ENCODE assay signal across 13 mouse cellular contexts in the genomic region with DNA sequence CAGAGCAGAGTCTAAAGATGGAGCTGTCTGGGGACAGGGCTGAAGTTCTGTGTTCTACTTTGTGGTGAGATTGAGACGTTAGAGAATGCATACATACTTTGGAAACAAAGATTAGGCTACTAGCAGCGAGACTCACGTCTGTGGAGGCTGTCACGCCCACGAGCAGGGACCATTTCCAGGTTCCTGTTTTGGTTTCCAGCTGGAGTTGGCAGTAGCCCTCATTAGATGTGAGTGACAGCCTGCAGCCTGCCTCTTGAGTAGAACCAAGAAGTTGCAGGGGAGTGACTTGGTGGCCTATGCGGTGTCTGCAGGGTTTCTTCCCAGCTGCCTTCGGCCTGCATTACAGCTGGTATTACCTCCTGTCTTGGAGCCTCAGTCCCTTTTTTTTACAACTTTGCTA. TPM values are rescaled to one million over a fixed set of nuclear protein-coding genes. Genes with fewer than 3 reads are reported as not detected.
A peak's percentile ranks its signal among the peaks of the same experiment; 100 is the strongest.
DNase-seq lines count a peak whose midpoint lies in the region; TF ChIP-seq lines count a peak whose summit lies in the region.
"Had no signal": no experiment of that assay in that cellular context is flagged by ENCODE, and none has a peak within 500 bp of the region (broad histone marks: within the 10 kb centered on the region; RNA-seq: fewer than 3 reads in every experiment).

No protein-coding gene starts in this region.

- peak; percentile 48 to 62 for DNase-seq in lung, adult 18-20 months
- DNase-seq in lung, adult 2 months: no peak
- peak; percentile 43 for DNase-seq in heart, postnatal 4 days
- peak; percentile 57 to 84 for DNase-seq in left cerebral cortex, postnatal 25 days (ENCODE audit: low spot score in 2 of 2)
- peak; percentile 32 for DNase-seq in right cerebral cortex, postnatal 25 days
- DNase-seq in thymus, postnatal 14 days: no peak
- DNase-seq in kidney, adult 9 months: no peak
- no peak for DNase-seq in spleen, postnatal 4 days (ENCODE audit: low spot score in 2 of 2)
- DNase-seq: midbrain, embryonic 14.5 days had no signal

- no peak overlapping the region for H3K4me3 ChIP-seq in lung, adult 2 months (replicated peaks; ENCODE audit: extremely low read depth, low read depth, low read length)
- H3K4me3 ChIP-seq: forebrain, embryonic 15.5 days; kidney, embryonic 15.5 days had no signal

- no peak for TF ChIP-seq POLR2A in lung, adult 2 months (IDR thresholded peaks at IDR 0.05; ENCODE audit: borderline replicate concordance, extremely low read depth, low read depth, low read length)

- intact Hi-C loops in left cerebral cortex, postnatal 25 days (cut with DNase I): no loop called here

- 57% methylated on average over 7 of the region's 7 CpGs for WGBS in lung, adult 2 months

- peaks cover 3% of the 10 kb centered on the region; the same call in 1 of the 2 replicates for H3K4me1 ChIP-seq in lung, adult 2 months (ENCODE audit: control insufficient read depth, insufficient read depth, low read length)

- TF ChIP-seq CTCF in lung, adult 2 months (IDR thresholded peaks at IDR 0.05; ENCODE audit: insufficient read depth, low read length): no peak

RNA-seq across cellular contexts. Expression of a gene that starts 4.9 kb away (rescaled TPM):
- 48.6 and 49.8 TPM in 2 replicates for polyA plus RNA-seq in lung, adult 2 months (2012; rRNA removed)
- total RNA-seq in heart, postnatal 4 days (2021): 10 to 100 TPM; 62.9 to 65.3 TPM
- 10 to 100 TPM; 43.0 to 49.4 TPM for total RNA-seq in left cerebral cortex, postnatal 25 days (2021)

RNA-seq across cellular contexts. Expression of a gene that starts 6.7 kb away (rescaled TPM):
- 2.8 and 4.5 TPM in 2 replicates for polyA plus RNA-seq in lung, adult 2 months (2012; rRNA removed)
- total RNA-seq in heart, postnatal 4 days (2021): 1 to 10 TPM; 4.9 to 5.9 TPM
- total RNA-seq in left cerebral cortex, postnatal 25 days (2021): 10 to 100 TPM; 45.5 to 55.8 TPM

RNA-seq across cellular contexts. Expression of a gene that starts 27.3 kb away (rescaled TPM):
- polyA plus RNA-seq in lung, adult 2 months (2012; rRNA removed): 20.9 and 39.2 TPM in 2 replicates
- total RNA-seq in heart, postnatal 4 days (2021): 1 to 10 TPM in 1 of 2 experiments, under 1 TPM in 1; 0.52 to 1.4 TPM
- total RNA-seq in left cerebral cortex, postnatal 25 days (2021): 1 to 10 TPM; 4.6 to 4.8 TPM
- total RNA-seq: CH12.LX had no signal
- polyA plus RNA-seq: hindbrain, embryonic 11.5 days had no signal

RNA-seq across cellular contexts. Expression of a gene that starts 44.8 kb away (rescaled TPM):
- polyA plus RNA-seq in lung, adult 2 months (2012; rRNA removed): 30.2 and 34.8 TPM in 2 replicates
- total RNA-seq in heart, postnatal 4 days (2021): 10 to 100 TPM; 17.3 to 18.4 TPM
- 10 to 100 TPM; 13.1 to 14.8 TPM for total RNA-seq in left cerebral cortex, postnatal 25 days (2021)

RNA-seq across cellular contexts. Expression of a gene that starts 52.1 kb away (rescaled TPM):
- polyA plus RNA-seq in lung, adult 2 months (2012; rRNA removed): 38.0 and 41.1 TPM in 2 replicates
- total RNA-seq in heart, postnatal 4 days (2021): 10 to 100 TPM; 32.5 to 33.2 TPM
- total RNA-seq in left cerebral cortex, postnatal 25 days (2021): 10 to 100 TPM; 33.9 to 35.6 TPM

Comparison
In these comparisons a context has a peak if more than half of its experiments do, and no peak if none do; other contexts are left out.
1. DNase-seq: peak in lung, adult 18-20 months (2 of 2), heart, postnatal 4 days (single experiment), left cerebral cortex, postnatal 25 days (2 of 2) and right cerebral cortex, postnatal 25 days (single experiment); none in lung, adult 2 months (single experiment), thymus, postnatal 14 days (single experiment), kidney, adult 9 months (single experiment) and spleen, postnatal 4 days (0 of 2).
2. RNA of a gene that starts 6.7 kb away (total RNA-seq): 45.5 to 55.8 TPM in left cerebral cortex, postnatal 25 days; 4.9 to 5.9 TPM in heart, postnatal 4 days; every median in the first group is over 4 times any median in the second.